Mouse (Mus musculus) ES-E14 (cell line): Measurements from ENCODE around the gene Tmem222.

Experiments
- CHD2 ChIP-seq: IDR thresholded peaks from 2 replicates; pipeline ENCODE4 v1.6.1; 2014; ENCODE audit warnings: mild to moderate bottlenecking, low read depth, low read length, inconsistent platforms
- HCFC1 ChIP-seq: IDR thresholded peaks from 2 replicates; pipeline ENCODE4 v1.6.1; 2012; ENCODE audit warnings: low read length, inconsistent platforms, borderline replicate concordance; ENCODE audit not compliant: insufficient read depth
- MAFK ChIP-seq: IDR thresholded peaks from 2 replicates; pipeline ENCODE4 v1.6.1; 2014; ENCODE audit warnings: mild to moderate bottlenecking, low read depth, low read length, inconsistent platforms; ENCODE audit not compliant: insufficient read depth
- ZC3H11A ChIP-seq: IDR thresholded peaks from 2 replicates; pipeline ENCODE4 v1.6.1; 2012; ENCODE audit warnings: low read depth, mild to moderate bottlenecking, inconsistent platforms, low read length, borderline replicate concordance

DNA sequence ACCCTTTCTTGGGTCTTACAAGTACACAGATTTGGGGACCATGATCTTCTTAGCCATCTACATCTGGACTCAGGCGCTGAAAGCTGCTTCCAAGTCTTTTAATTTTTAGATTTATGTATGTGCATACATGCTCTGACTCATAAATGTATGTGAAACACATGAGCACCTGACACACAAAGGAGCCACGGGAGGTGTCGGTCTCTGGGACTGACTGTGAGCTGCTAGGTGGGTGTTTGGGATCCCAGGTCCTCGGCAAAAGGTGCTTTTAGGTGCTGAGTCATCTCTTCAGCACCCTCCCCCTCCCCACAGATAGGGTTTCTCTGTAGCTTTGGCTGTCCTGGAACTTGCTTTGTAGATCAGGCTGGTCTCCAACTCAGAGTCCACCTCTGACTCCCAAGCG is 13.8 kb downstream of the Tmem222 start:
- TF ChIP-seq ZC3H11A (no peak), MAFK (peak; percentile 12; the same call in 1 of the 2 replicates), HCFC1 (no peak), CHD2 (no peak)
